In the genomic region with DNA sequence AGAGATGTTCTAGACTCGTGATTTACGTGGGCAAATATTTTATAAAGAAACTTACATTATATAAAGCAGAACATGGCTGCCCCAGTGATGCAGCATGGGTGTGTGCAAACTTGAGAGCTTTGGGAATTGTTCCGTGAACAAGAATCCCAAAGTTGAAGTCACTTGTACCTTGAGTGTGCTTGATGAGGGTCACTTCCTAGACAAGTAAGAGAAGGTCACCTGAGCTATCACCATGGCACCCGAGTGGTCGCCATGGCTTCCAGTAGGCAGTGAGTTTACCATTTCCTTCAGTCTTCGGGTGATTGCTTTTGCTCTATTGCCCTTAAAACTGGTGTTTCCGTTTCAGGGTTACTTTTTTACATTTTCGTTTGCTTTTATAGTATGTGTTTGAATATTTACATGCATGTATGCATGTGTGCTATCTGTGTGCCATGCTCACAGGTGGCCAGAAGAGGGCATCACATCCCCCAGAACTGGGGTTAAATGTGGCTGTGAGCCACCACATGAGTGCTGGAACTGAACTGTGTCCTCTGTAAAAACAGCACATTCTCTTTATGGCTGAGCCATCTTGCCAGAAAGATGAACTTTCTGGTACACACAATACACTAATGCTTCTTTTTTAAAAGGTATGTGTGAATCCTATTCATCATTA, we compare ENCODE assay signal across 22 mouse cellular contexts. TPM values are rescaled to one million over a fixed set of nuclear protein-coding genes. Genes with fewer than 3 reads are reported as not detected.
DNase-seq lines count a peak whose midpoint lies in the region; ATAC-seq and TF ChIP-seq lines count a peak whose summit lies in the region.
"Had no signal": no experiment of that assay in that cellular context is flagged by ENCODE, and none has a peak within 500 bp of the region (broad histone marks: within the 10 kb centered on the region; RNA-seq: fewer than 3 reads in every experiment).

No protein-coding gene starts in this region.

- 90% methylated on average over 8 of the region's 8 CpGs for WGBS in hindbrain, postnatal 0 days
- 93% methylated on average over 8 of the region's 8 CpGs for WGBS in hindbrain, embryonic 16.5 days
- 76% methylated on average over 8 of the region's 8 CpGs for WGBS in liver, postnatal 0 days (ENCODE audit: insufficient replicate concordance)
- WGBS in liver, embryonic 12.5 days (ENCODE audit: insufficient replicate concordance), result 71% methylated on average over 8 of the region's 8 CpGs
- 92% methylated on average over 8 of the region's 8 CpGs for WGBS in forebrain, embryonic 10.5 days

- H3K36me3 ChIP-seq in hindbrain, postnatal 0 days (ENCODE audit: insufficient read depth, low read length), result no peaks in the 10 kb centered on the region
- no peaks in the 10 kb centered on the region for H3K36me3 ChIP-seq in hindbrain, embryonic 16.5 days (ENCODE audit: control insufficient read depth, insufficient read depth, low read length)
- H3K36me3 ChIP-seq in liver, postnatal 0 days (replicated peaks; ENCODE audit: insufficient read depth, low read length), result no peaks in the 10 kb centered on the region
- H3K36me3 ChIP-seq in liver, embryonic 12.5 days, result no peaks in the 10 kb centered on the region
- no peaks in the 10 kb centered on the region for H3K36me3 ChIP-seq in E14TG2a.4 (ENCODE audit: insufficient read depth, low read length)
- peaks cover 21% of the 10 kb centered on the region for H3K36me3 ChIP-seq in forebrain, embryonic 10.5 days (replicated peaks)
- H3K36me3 ChIP-seq: hindbrain, embryonic 13.5 days had no signal

- no peak for TF ChIP-seq EP300 in liver, postnatal 0 days (IDR thresholded peaks at IDR 0.05; ENCODE audit: low read depth)

- no peak overlapping the region for H3K27ac ChIP-seq in hindbrain, postnatal 0 days
- H3K27ac ChIP-seq in hindbrain, embryonic 16.5 days (ENCODE audit: low read depth, low read length), result no peak overlapping the region
- no peak overlapping the region for H3K27ac ChIP-seq in liver, postnatal 0 days (ENCODE audit: low read depth)
- no peak overlapping the region for H3K27ac ChIP-seq in liver, embryonic 12.5 days
- H3K27ac ChIP-seq in embryonic fibroblast, embryonic 13.5 days (ENCODE audit: insufficient read depth, low read length), result no peak overlapping the region
- no peak overlapping the region for H3K27ac ChIP-seq in forebrain, embryonic 10.5 days
- H3K27ac ChIP-seq: embryonic facial prominence, embryonic 10.5 days; hindbrain, embryonic 13.5 days; limb, embryonic 10.5 days had no signal

- no peak overlapping the region for H3K4me3 ChIP-seq in hindbrain, postnatal 0 days (ENCODE audit: low read length)
- no peak overlapping the region for H3K4me3 ChIP-seq in hindbrain, embryonic 16.5 days (ENCODE audit: low read length)
- no peak overlapping the region for H3K4me3 ChIP-seq in liver, postnatal 0 days (ENCODE audit: low read depth, low read length)
- no peak overlapping the region for H3K4me3 ChIP-seq in liver, embryonic 12.5 days
- no peak overlapping the region for H3K4me3 ChIP-seq in E14TG2a.4 (replicated peaks; ENCODE audit: low read length)
- H3K4me3 ChIP-seq in embryonic fibroblast, embryonic 13.5 days (ENCODE audit: insufficient read depth, low read length), result no peak overlapping the region
- no peak overlapping the region for H3K4me3 ChIP-seq in forebrain, embryonic 10.5 days
- H3K4me3 ChIP-seq: embryonic facial prominence, embryonic 10.5 days; erythroblast, embryonic 14.5 days; hindbrain, embryonic 13.5 days; limb, embryonic 10.5 days had no signal

- no peaks in the 10 kb centered on the region for H3K9me3 ChIP-seq in hindbrain, postnatal 0 days (ENCODE audit: low read length)
- no peaks in the 10 kb centered on the region for H3K9me3 ChIP-seq in hindbrain, embryonic 16.5 days (ENCODE audit: control insufficient read depth, low read length)
- H3K9me3 ChIP-seq in liver, postnatal 0 days (ENCODE audit: low read length), result no peaks in the 10 kb centered on the region
- H3K9me3 ChIP-seq in liver, embryonic 12.5 days (replicated peaks), result no peaks in the 10 kb centered on the region
- no peaks in the 10 kb centered on the region for H3K9me3 ChIP-seq in E14TG2a.4 (ENCODE audit: low read length)
- H3K9me3 ChIP-seq in forebrain, embryonic 10.5 days, result no peaks in the 10 kb centered on the region
- H3K9me3 ChIP-seq: embryonic facial prominence, embryonic 10.5 days; hindbrain, embryonic 13.5 days; limb, embryonic 10.5 days had no signal

- no peak overlapping the region for H3K9ac ChIP-seq in hindbrain, postnatal 0 days (replicated peaks; ENCODE audit: low read length)
- no peak overlapping the region for H3K9ac ChIP-seq in hindbrain, embryonic 16.5 days (ENCODE audit: low read depth, low read length)
- H3K9ac ChIP-seq in liver, postnatal 0 days (replicated peaks), result no peak overlapping the region
- no peak overlapping the region for H3K9ac ChIP-seq in liver, embryonic 12.5 days
- H3K9ac ChIP-seq: hindbrain, embryonic 13.5 days had no signal

- no peaks in the 10 kb centered on the region for H3K27me3 ChIP-seq in hindbrain, postnatal 0 days (ENCODE audit: insufficient read depth, low read length)
- no peaks in the 10 kb centered on the region for H3K27me3 ChIP-seq in hindbrain, embryonic 16.5 days (replicated peaks; ENCODE audit: control insufficient read depth, insufficient read depth, low read length)
- H3K27me3 ChIP-seq in liver, postnatal 0 days (ENCODE audit: insufficient read depth, low read length), result no peaks in the 10 kb centered on the region
- peaks cover 6% of the 10 kb centered on the region; the same call in 1 of the 2 replicates for H3K27me3 ChIP-seq in liver, embryonic 12.5 days (replicated peaks)
- H3K27me3 ChIP-seq in E14TG2a.4 (ENCODE audit: insufficient read depth, low read length), result peaks cover 4% of the 10 kb centered on the region; the same call in 1 of the 2 replicates
- H3K27me3 ChIP-seq in forebrain, embryonic 10.5 days (ENCODE audit: poor library complexity, severe bottlenecking), result no peaks in the 10 kb centered on the region
- H3K27me3 ChIP-seq: hindbrain, embryonic 13.5 days had no signal

- peaks cover under 1% of the 10 kb centered on the region; the same call in 1 of the 2 replicates for H3K4me1 ChIP-seq in hindbrain, postnatal 0 days (ENCODE audit: insufficient read depth, low read length)
- H3K4me1 ChIP-seq in hindbrain, embryonic 16.5 days (ENCODE audit: control insufficient read depth, insufficient read depth, low read depth, low read length), result 0 out of 2 replicates have a peak, but pooled peaks cover 3% of the 10 kb centered on the region
- no peaks in the 10 kb centered on the region for H3K4me1 ChIP-seq in liver, postnatal 0 days (ENCODE audit: insufficient read depth)
- 0 out of 2 replicates have a peak, but pooled peaks cover 5% of the 10 kb centered on the region for H3K4me1 ChIP-seq in liver, embryonic 12.5 days
- no peaks in the 10 kb centered on the region for H3K4me1 ChIP-seq in E14TG2a.4 (replicated peaks; ENCODE audit: low read depth, low read length)
- peaks cover 10% of the 10 kb centered on the region; the same call in 1 of the 2 replicates for H3K4me1 ChIP-seq in embryonic fibroblast, embryonic 13.5 days (ENCODE audit: control insufficient read depth, insufficient read depth, low read length)
- peaks cover 14% of the 10 kb centered on the region for H3K4me1 ChIP-seq in forebrain, embryonic 10.5 days

- ATAC-seq in hindbrain, postnatal 0 days, result no peak
- ATAC-seq in hindbrain, embryonic 16.5 days, result no peak
- ATAC-seq in liver, postnatal 0 days, result no peak
- ATAC-seq in liver, embryonic 12.5 days, result no peak

- DNase-seq in hindbrain, postnatal 0 days (ENCODE audit: low spot score), result no peak
- DNase-seq in liver, postnatal 0 days, result no peak
- no peak for DNase-seq in forebrain, embryonic 10.5 days (ENCODE audit: extremely low spot score, low spot score)
- DNase-seq in left cerebral cortex, postnatal 10 days (ENCODE audit: extremely low spot score in 1 of 2, low spot score in 2 of 2), result no peak
- DNase-seq: adrenal gland, adult 8-10 months; cerebellum, adult 18-20 months; heart, postnatal 14 days; kidney, adult 18-20 months; kidney, postnatal 4 days; midbrain, embryonic 14.5 days; retina, postnatal 1 day; right cerebral cortex, postnatal 4 days; thymus, adult 2 months had no signal

- TF ChIP-seq POLR2A in embryonic fibroblast, embryonic 13.5 days (IDR thresholded peaks at IDR 0.05; ENCODE audit: low read depth, low read length), result no peak

- 0 out of 2 replicates have a peak, but pooled peaks have one; percentile 29 for TF ChIP-seq CTCF in hindbrain, postnatal 0 days (IDR thresholded peaks at IDR 0.05; ENCODE audit: low read depth)
- 0 out of 2 replicates have a peak, but pooled peaks have one; percentile 18 for TF ChIP-seq CTCF in liver, postnatal 0 days (IDR thresholded peaks at IDR 0.05; ENCODE audit: low read depth)
- TF ChIP-seq CTCF in E14TG2a.4 (conservative IDR thresholded peaks at IDR 0.05; ENCODE audit: low read length), result peak; percentile 31
- peak; percentile 19; the same call in 1 of the 2 replicates for TF ChIP-seq CTCF in embryonic fibroblast, embryonic 13.5 days (IDR thresholded peaks at IDR 0.05; ENCODE audit: borderline replicate concordance, insufficient read depth, low read length)

- intact Hi-C loops in left cerebral cortex, postnatal 10 days (cut with DNase I), result no loop called here

- no peak overlapping the region for H3K4me2 ChIP-seq in hindbrain, postnatal 0 days (ENCODE audit: low read depth, low read length)
- H3K4me2 ChIP-seq in hindbrain, embryonic 16.5 days (ENCODE audit: low read length), result no peak overlapping the region
- H3K4me2 ChIP-seq in liver, postnatal 0 days (ENCODE audit: low read depth, low read length), result no peak overlapping the region
- no peak overlapping the region for H3K4me2 ChIP-seq in liver, embryonic 12.5 days
- H3K4me2 ChIP-seq: hindbrain, embryonic 13.5 days had no signal

RNA-seq across cellular contexts. Expression of a gene that starts 42.3 kb away (rescaled TPM):
- total RNA-seq in hindbrain, postnatal 0 days (2014; rRNA removed), result 203 and 254 TPM in 2 replicates
- polyA plus RNA-seq in hindbrain, postnatal 0 days (2015; fragmentation: Nextera tagmentation; extraction: Ambion mirVana), result 46.4 and 55.6 TPM in 2 replicates
- polyA plus RNA-seq in hindbrain, embryonic 16.5 days (2015; fragmentation: Nextera tagmentation; extraction: Ambion mirVana), result 68.6 and 105 TPM in 2 replicates
- 15.8 and 22.6 TPM in 2 replicates for polyA plus RNA-seq in liver, postnatal 0 days (2015; fragmentation: Nextera tagmentation; extraction: Ambion mirVana)
- 28.9 and 30.9 TPM in 2 replicates for polyA plus RNA-seq in liver, embryonic 12.5 days (2016; fragmentation: Nextera tagmentation; extraction: Ambion mirVana)
- polyA plus RNA-seq in embryonic fibroblast, embryonic 13.5 days (2011; ENCODE audit: insufficient read length, low read depth, missing spikeins), result 757 and 1,094 TPM in 2 replicates
- 123 and 129 TPM in 2 replicates for polyA plus RNA-seq in forebrain, embryonic 10.5 days (2016; fragmentation: Nextera tagmentation; extraction: Ambion mirVana)
- total RNA-seq in left cerebral cortex, postnatal 10 days (2021), result 100 to 1,000 TPM; 115 to 123 TPM
- total RNA-seq: MEL had no signal

RNA-seq across cellular contexts. Expression of a gene that starts 42.3 kb away (rescaled TPM):
- 76.6 and 95.8 TPM in 2 replicates for total RNA-seq in hindbrain, postnatal 0 days (2014; rRNA removed)
- 26.5 and 27.8 TPM in 2 replicates for polyA plus RNA-seq in hindbrain, postnatal 0 days (2015; fragmentation: Nextera tagmentation; extraction: Ambion mirVana)
- 28.9 and 42.5 TPM in 2 replicates for polyA plus RNA-seq in hindbrain, embryonic 16.5 days (2015; fragmentation: Nextera tagmentation; extraction: Ambion mirVana)
- 8.0 and 9.7 TPM in 2 replicates for polyA plus RNA-seq in liver, postnatal 0 days (2015; fragmentation: Nextera tagmentation; extraction: Ambion mirVana)
- 11.8 and 12.0 TPM in 2 replicates for polyA plus RNA-seq in liver, embryonic 12.5 days (2016; fragmentation: Nextera tagmentation; extraction: Ambion mirVana)
- 282 and 415 TPM in 2 replicates for polyA plus RNA-seq in embryonic fibroblast, embryonic 13.5 days (2011; ENCODE audit: insufficient read length, low read depth, missing spikeins)
- polyA plus RNA-seq in forebrain, embryonic 10.5 days (2016; fragmentation: Nextera tagmentation; extraction: Ambion mirVana), result 47.1 and 49.4 TPM in 2 replicates
- 10 to 100 TPM; 76.7 to 80.6 TPM for total RNA-seq in left cerebral cortex, postnatal 10 days (2021)
